In genomic region chr2:166215610-166216511, GRCm38 (mm10) we compare ENCODE assay signal across 9 mouse cellular contexts.
DNase-seq lines count a peak whose midpoint lies in the region; ATAC-seq and TF ChIP-seq lines count a peak whose summit lies in the region.
"Had no signal": no experiment of that assay in that cellular context is flagged by ENCODE, and none has a peak within 500 bp of the region (broad histone marks: within the 10 kb centered on the region; RNA-seq: fewer than 3 reads in every experiment).

No protein-coding gene starts in this region.

- peak overlapping the region; percentile 91 for H3K27ac ChIP-seq in kidney, adult 2 months (ENCODE audit: insufficient read depth, low read depth, low read length)
- 0 out of 2 replicates have a peak overlapping the region, but pooled peaks have one; percentile 10 for H3K27ac ChIP-seq in midbrain, embryonic 11.5 days (ENCODE audit: low read depth, low read length)
- no peak overlapping the region for H3K27ac ChIP-seq in thymus, adult 2 months (ENCODE audit: control insufficient read depth, insufficient read depth, low read length)
- H3K27ac ChIP-seq: layer of hippocampus, adult 2 months had no signal

- peaks cover 14% of the 10 kb centered on the region for H3K4me1 ChIP-seq in kidney, adult 2 months (ENCODE audit: control insufficient read depth, insufficient read depth, low read length)
- peaks cover 22% of the 10 kb centered on the region for H3K4me1 ChIP-seq in midbrain, embryonic 11.5 days (ENCODE audit: control insufficient read depth, insufficient read depth, low read length)
- H3K4me1 ChIP-seq in thymus, adult 2 months (replicated peaks; ENCODE audit: control insufficient read depth, insufficient read depth, low read length) = no peaks in the 10 kb centered on the region

- H3K4me2 ChIP-seq in midbrain, embryonic 11.5 days = no peak overlapping the region

- peak; percentile 21 to 31 for DNase-seq in frontal cortex, postnatal 10 days (ENCODE audit: low spot score in 2 of 2)
- no peak for DNase-seq in frontal cortex, postnatal 14 days (ENCODE audit: low spot score in 2 of 2)
- peak; percentile 42 for DNase-seq in embryo, embryonic 9.5 days (ENCODE audit: extremely low spot score)
- DNase-seq in kidney, adult 2 months = peak; percentile 94
- DNase-seq in midbrain, embryonic 11.5 days (ENCODE audit: low spot score, missing footprints) = peak; percentile 92
- no peak for DNase-seq in thymus, postnatal 4 days
- DNase-seq in thymus, adult 2 months = no peak

- no peaks in the 10 kb centered on the region for H3K9me3 ChIP-seq in midbrain, embryonic 11.5 days (ENCODE audit: control insufficient read depth, low read length)

- no peak for TF ChIP-seq POLR2A in kidney, adult 2 months (IDR thresholded peaks at IDR 0.05; ENCODE audit: low read depth, low read length)
- no peak for TF ChIP-seq POLR2A in thymus, adult 2 months (IDR thresholded peaks at IDR 0.05; ENCODE audit: control insufficient read depth, extremely low read depth, insufficient read depth, low read length, poor library complexity)

- H3K36me3 ChIP-seq in kidney, adult 2 months (ENCODE audit: control insufficient read depth, insufficient read depth, low read length) = no peaks in the 10 kb centered on the region
- H3K36me3 ChIP-seq in midbrain, embryonic 11.5 days (ENCODE audit: control insufficient read depth, insufficient read depth, low read length) = no peaks in the 10 kb centered on the region
- no peaks in the 10 kb centered on the region for H3K36me3 ChIP-seq in thymus, adult 2 months (ENCODE audit: control insufficient read depth, insufficient read depth, low read length)

- no peak overlapping the region for H3K4me3 ChIP-seq in kidney, adult 2 months (ENCODE audit: insufficient read depth, low read depth, low read length)
- no peak overlapping the region for H3K4me3 ChIP-seq in midbrain, embryonic 11.5 days (ENCODE audit: low read depth, low read length)
- H3K4me3 ChIP-seq in thymus, adult 2 months (ENCODE audit: control insufficient read depth, insufficient read depth, low read length) = no peak overlapping the region
- H3K4me3 ChIP-seq: layer of hippocampus, adult 2 months had no signal

- WGBS in kidney, adult 2 months = 52% methylated on average over 18 of the region's 18 CpGs
- WGBS in midbrain, embryonic 11.5 days = 40% methylated on average over 18 of the region's 18 CpGs
- WGBS in thymus, adult 2 months = 91% methylated on average over 18 of the region's 18 CpGs

- no peak for TF ChIP-seq CTCF in kidney, adult 2 months (conservative IDR thresholded peaks at IDR 0.05; ENCODE audit: insufficient read depth, insufficient read length, low read depth, low read length)
- TF ChIP-seq CTCF in thymus, adult 2 months (IDR thresholded peaks at IDR 0.05; ENCODE audit: borderline replicate concordance, control insufficient read depth, extremely low read depth, insufficient read depth, low read length, poor library complexity) = no peak

- H3K27me3 ChIP-seq in kidney, adult 2 months (replicated peaks; ENCODE audit: control insufficient read depth, insufficient read depth, low read length) = no peaks in the 10 kb centered on the region
- peaks cover 25% of the 10 kb centered on the region for H3K27me3 ChIP-seq in midbrain, embryonic 11.5 days (ENCODE audit: control insufficient read depth, insufficient read depth, low read length)
- no peaks in the 10 kb centered on the region for H3K27me3 ChIP-seq in thymus, adult 2 months (ENCODE audit: control insufficient read depth, insufficient read depth, low read length)

- ATAC-seq in midbrain, embryonic 11.5 days (ENCODE audit: low FRiP score) = peak; percentile 74
- no peak for ATAC-seq in megakaryocyte, adult 5-6 weeks (ENCODE audit: poor library complexity, severe bottlenecking)

- no peak overlapping the region for H3K9ac ChIP-seq in midbrain, embryonic 11.5 days (ENCODE audit: low read length)

Comparison
In these comparisons a context has a peak if more than half of its experiments do, and no peak if none do; other contexts are left out.
1. DNase-seq: peak in frontal cortex, postnatal 10 days (2 of 2), embryo, embryonic 9.5 days (single experiment), kidney, adult 2 months (single experiment) and midbrain, embryonic 11.5 days (single experiment); none in frontal cortex, postnatal 14 days (0 of 2), thymus, postnatal 4 days (single experiment) and thymus, adult 2 months (single experiment).